Mouse (Mus musculus): ENCODE measurements at regions not wholly inside any gene's neighbourhood (a gene's known extent, or its start where the extent isn't known, plus 50 kb on each side); places are given as distances from the start of the nearest gene placed in this dataset.

GRCm38 (mm10) chr9:74655956-74656355 is 205.8 kb upstream of the Onecut1 start:
- no peak for DNase-seq (ENCODE audit: low spot score)

GRCm38 (mm10) chr9:74656392-74656791 is 205.3 kb upstream of the Onecut1 start:
- no peak for DNase-seq (ENCODE audit: low spot score)

GRCm38 (mm10) chr9:74671356-74671952 is 190.3 kb upstream of the Onecut1 start:
- DNase-seq (ENCODE audit: low spot score), result no peak

DNA sequence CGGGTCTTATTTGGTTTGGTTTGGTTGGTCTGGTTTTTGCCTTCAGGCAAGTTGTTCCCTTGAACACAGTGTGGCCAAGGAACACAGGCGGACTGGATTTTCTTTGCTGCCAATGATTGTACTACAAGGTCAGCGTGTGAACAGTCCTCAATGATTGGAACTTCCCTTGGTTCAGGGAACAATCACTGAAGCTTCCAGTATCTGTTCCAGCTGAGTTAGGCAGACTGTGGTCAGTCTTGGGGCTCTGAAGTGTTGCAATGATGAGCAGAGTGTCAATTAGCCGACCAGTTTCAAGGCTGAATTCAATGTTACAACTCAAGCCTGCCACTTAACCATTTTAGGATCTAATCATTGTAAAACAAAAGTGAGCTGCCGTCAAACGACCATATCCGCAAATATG is 189.5 kb upstream of the Onecut1 start:
- no peak for DNase-seq (ENCODE audit: low spot score)

- DNase-seq (ENCODE audit: low spot score), result no peak
Observed at GRCm38 (mm10) chr9:74698229-74698628, 163.5 kb upstream of the Onecut1 start.

- no peak for DNase-seq (ENCODE audit: low spot score)
Observed at GRCm38 (mm10) chr9:74705698-74706097, 156.0 kb upstream of the Onecut1 start.

DNA sequence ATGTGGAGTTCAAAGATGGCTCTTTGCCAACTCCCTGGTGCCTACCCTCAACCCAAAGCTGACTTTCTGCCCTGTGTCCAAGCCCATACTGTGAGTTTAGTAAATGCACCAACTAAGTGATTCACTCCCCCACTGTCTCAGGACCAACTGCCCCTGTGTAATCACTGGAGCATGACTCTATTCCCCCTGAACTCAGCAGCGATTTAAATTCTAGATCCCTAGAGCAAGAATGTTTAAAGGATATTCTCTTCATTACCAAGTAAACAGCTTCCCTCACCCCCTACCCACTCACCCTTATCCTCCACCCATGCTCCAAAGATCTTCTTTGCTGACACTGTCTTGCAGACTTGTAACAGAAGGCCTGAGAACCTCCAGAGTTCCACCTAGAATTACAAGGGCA is 154.1 kb upstream of the Onecut1 start:
- no peak for DNase-seq (ENCODE audit: low spot score)

DNA sequence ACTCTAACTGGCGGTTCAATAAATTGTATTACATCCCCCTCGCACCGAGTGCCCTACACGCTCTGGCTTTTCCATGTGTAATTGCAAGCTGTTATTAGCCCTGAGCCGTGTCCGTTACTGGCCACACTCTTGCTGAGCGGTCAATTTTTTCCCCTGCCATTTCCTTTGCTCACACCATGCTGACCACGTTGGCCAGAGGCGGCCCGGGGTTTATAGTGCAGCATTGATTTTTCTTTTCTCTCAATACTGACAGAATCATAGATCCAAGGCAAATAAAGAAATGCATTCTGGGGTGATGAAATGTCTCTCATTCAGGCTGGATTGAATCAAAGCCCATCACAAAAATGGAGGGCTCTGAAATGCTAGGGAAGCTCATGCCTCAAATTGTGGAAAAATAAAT is 150.0 kb upstream of the Onecut1 start:
- DNase-seq (ENCODE audit: low spot score), result no peak

GRCm38 (mm10) chr9:74732451-74732850 is 129.3 kb upstream of the Onecut1 start:
- DNase-seq (ENCODE audit: low spot score), result no peak

DNA sequence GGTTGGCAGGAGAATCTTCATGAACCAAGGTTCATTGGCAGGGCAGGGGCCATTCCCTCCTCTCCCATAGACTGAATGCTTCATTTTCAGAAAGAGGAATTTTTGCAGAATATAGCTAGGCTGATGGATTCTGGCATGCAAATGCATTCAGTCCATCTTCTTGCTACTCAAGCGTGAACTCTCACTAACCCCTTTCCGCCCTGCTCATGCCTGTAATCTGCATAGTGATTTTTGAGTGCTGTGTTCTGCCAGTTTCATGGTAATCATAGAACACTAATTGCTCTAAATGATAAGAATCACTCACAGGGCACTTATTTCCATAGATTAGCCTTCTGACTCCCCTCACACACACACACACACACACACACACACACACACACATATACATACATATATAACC is 119.8 kb upstream of the Onecut1 start:
- DNase-seq (ENCODE audit: low spot score), result no peak

- no peak for DNase-seq (ENCODE audit: low spot score)
Observed at GRCm38 (mm10) chr9:74747886-74748285, 113.8 kb upstream of the Onecut1 start.

- no peak for DNase-seq (ENCODE audit: low spot score)
Observed at GRCm38 (mm10) chr9:74758025-74758424, 103.7 kb upstream of the Onecut1 start.

- DNase-seq (ENCODE audit: low spot score), result no peak
Observed at GRCm38 (mm10) chr9:74758876-74759275, 102.8 kb upstream of the Onecut1 start.

DNA sequence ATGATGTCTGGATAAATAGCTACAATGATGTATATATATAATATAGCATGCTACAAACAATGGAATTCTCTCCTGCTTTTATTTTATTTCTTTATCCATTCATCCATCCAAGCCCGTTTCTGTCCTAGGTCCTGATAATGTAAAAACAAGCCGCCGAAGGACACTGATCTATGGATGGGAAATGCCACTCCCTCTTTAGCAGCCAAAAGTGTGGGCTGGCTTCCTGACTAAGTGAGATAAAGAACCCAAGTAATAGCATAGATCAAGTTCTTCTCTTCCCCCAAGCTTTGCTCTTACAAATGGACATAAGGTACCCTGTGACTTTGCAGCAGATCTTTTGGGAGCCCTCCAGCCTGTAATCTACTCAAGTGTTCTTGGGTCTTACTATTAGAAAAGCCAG is 81.3 kb upstream of the Onecut1 start:
- DNase-seq (ENCODE audit: low spot score), result no peak

GRCm38 (mm10) chr9:74793394-74793793 is 68.3 kb upstream of the Onecut1 start:
- no peak for DNase-seq (ENCODE audit: low spot score)

GRCm38 (mm10) chr9:74795994-74796393 is 65.7 kb upstream of the Onecut1 start:
- no peak for DNase-seq (ENCODE audit: low spot score)

- DNase-seq (ENCODE audit: low spot score), result no peak
Observed at GRCm38 (mm10) chr9:74797272-74797844, 64.4 kb upstream of the Onecut1 start.

- DNase-seq (ENCODE audit: low spot score), result no peak
Observed at GRCm38 (mm10) chr9:74801091-74801490, 60.6 kb upstream of the Onecut1 start.

GRCm38 (mm10) chr9:74811437-74811836 is 50.3 kb upstream of the Onecut1 start:
- no peak for DNase-seq (ENCODE audit: low spot score)

Data from embryo, embryonic 10.5 days (tissue).